Mouse (Mus musculus): Measurements from ENCODE around the gene BC017158. TPM values are rescaled to one million over a fixed set of nuclear protein-coding genes. Genes with fewer than 3 reads are reported as not detected.
"Not testable (repeated sequence)": the region's sequence is repeated elsewhere in the genome, so short reads cannot be mapped to it uniquely, and the experiment has no call there.

The BC017158 gene
- total RNA-seq (2021): 10 to 100 TPM; 26.6 to 31.4 TPM
- long read RNA-seq, experiment 1, transcript BC017158-201 (13 exons, 2,627 nt): major isoform, 25 of 41 reads
- long read RNA-seq, experiment 1, partial matches to known transcripts: 6 of 41 reads
- long read RNA-seq, experiment 1, other reads (novel, unspliced or antisense): 10 of 41 reads
- long read RNA-seq, experiment 2, transcript BC017158-201 (13 exons, 2,627 nt): major isoform, 59 of 82 reads
- long read RNA-seq, experiment 2, partial matches to known transcripts: 12 of 82 reads
- long read RNA-seq, experiment 2, other reads (novel, unspliced or antisense): 11 of 82 reads

DNA sequence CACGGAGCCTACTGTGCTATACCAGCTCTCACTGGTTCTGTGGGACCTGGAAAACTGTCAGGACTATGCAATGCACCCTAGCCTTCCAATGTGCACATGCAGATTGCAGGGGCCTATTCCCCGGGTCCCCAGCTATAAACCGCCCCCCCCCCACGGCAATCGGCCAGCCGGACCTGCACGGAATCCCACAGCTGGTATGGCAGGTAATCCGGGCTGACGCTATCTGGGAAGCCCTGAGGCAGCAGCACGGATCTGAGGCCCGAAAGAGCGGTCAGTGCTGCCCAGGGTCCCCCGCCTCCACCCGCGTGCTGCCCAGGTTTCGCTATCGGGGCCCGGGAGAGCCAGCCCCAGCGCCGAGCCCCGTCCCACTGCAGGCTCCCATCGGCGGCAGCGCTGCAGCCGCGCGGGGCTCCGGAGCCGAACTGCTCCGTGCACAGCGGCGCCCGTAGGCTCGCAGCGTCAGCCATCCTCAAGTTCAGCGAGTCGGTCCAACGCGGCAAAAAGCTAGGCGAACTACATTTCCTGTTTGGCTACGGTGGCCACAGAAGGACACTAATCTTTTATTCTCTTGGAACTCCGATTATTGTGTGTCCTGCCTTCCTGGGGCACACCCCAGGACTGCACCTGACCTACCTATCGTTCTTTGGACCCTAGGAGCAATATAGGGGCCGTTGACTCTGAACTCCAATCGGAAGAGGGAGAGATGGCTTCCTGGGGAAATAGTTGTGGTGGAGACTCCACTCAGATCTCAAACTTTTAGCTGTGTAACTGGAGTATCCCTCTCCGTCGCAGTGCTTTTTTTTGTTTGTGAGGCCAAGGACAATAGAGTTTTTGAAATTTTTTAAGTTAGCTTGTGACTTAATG is at the start of gene BC017158:
Gene BC017158, minus strand, starts transcription at position 554 of the 864 bp plus-strand sequence.
- DNase-seq (ENCODE audit: low spot score in 2 of 2): peak; percentile 70 to 73

DNA sequence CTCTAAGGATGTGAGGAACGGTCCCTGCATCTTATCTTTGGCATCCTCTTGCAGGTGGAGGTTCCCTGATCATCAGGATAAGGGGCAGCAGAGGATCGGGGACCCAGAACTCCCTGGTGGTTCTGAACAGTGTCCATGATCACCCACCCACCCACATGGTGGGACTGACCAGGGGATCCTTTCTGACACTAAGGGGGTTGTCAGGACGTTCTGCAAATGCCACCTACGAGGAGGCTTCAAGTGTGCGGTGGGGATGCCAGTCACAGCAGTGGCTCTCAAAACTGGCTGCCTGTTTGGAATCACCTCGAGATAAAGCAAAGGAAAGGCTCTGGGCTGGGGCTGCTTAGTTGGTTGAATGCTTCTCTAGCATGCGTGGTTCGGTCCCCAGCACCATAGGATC is 49.0 kb upstream of the BC017158 start:
- DNase-seq (ENCODE audit: low spot score in 2 of 2): no peak

DNA sequence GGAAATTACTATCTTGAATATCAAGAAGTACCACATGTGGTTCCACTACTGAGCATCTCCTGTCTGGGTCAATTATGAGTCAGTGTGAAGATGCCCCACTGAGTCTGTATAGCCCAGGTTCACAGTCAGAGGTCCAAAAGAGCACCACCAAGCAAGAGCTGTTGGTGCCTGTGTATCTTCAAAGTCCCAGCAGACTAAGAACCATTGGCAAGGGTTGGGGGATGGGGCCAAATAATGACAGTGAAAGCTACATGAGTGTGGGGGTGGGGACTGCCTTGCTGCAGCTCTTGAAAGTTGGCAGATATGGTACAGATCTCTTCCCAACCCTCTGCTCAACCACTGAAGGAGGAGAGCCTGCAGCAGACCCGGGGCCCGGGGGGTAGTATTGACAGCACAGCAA is 48.6 kb upstream of the BC017158 start:
- no peak for DNase-seq (ENCODE audit: low spot score in 2 of 2)

DNA sequence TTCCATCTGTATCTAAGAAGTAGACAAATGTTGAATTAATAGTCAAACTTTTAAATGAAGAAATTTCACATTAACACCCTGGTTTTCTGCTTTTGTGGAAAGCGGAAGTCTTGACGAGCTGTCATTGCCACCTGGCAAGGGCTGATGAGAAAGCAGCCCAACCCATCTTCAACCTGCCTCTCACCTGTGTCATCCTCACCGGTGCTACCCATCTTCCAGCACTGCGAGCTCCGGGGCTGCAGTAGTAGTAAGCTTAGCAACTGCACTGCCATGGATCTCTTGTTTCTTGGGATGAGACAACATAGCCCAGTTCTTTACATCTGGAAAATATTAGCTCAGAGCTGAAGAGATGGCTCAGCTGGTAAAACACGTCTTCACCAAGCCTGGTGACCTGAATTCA is 47.7 kb upstream of the BC017158 start:
- peak in 1 of 2 experiments; percentile 11 for DNase-seq (ENCODE audit: low spot score in 2 of 2)

GRCm38 (mm10) chr7:128344928-128345653 is 47.1 kb upstream of the BC017158 start:
- peak; percentile 73 to 77 for DNase-seq (ENCODE audit: low spot score in 2 of 2)

GRCm38 (mm10) chr7:128344488-128344887 is 46.5 kb upstream of the BC017158 start:
- DNase-seq (ENCODE audit: low spot score in 2 of 2): peak in 1 of 2 experiments; percentile 7

DNA sequence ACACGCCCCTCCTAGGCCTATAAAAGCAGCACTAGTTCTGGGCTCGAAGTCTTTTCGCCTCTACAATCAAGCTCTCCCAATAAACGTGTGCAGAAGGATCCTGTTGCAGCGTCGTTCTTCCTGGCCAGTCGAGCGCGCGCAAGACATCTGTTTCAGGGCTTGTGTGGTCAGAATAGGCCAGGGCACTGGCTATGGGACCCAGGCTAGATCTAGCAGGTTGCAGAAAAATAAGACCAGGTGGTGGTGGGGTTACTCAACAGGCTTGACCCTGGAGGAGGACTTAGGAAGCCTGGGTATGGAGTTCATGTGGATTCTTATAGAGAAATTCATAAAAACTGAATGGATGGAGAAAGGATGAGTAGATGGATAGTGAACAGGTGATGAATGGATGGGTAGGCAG is 44.7 kb upstream of the BC017158 start:
- DNase-seq (ENCODE audit: low spot score in 2 of 2): not testable (repeated sequence)

DNA sequence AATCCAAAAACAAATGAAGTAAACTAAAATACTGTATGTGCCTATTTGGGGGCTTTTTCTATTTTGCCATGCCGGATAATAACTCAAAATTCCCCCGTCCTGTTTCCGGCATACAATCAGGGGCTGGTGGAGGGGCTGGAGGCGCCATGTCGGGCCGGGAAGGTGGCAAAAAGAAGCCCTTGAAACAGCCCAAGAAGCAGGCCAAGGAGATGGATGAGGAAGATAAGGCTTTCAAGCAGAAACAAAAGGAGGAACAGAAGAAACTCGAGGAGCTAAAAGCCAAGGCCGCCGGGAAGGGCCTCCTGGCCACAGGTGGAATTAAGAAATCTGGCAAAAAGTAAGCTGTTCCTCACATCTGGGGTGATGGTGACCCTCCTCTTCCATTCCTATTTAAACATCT is 42.4 kb upstream of the BC017158 start:
- peak in 1 of 2 experiments; percentile 7 for DNase-seq (ENCODE audit: low spot score in 2 of 2)

- peak in 1 of 2 experiments; percentile 15 for DNase-seq (ENCODE audit: low spot score in 2 of 2)
Observed at GRCm38 (mm10) chr7:128332896-128333295, 34.9 kb upstream of the BC017158 start.

- peak in 1 of 2 experiments; percentile 8 for DNase-seq (ENCODE audit: low spot score in 2 of 2)
Observed at GRCm38 (mm10) chr7:128330981-128331380, 33.0 kb upstream of the BC017158 start.

DNA sequence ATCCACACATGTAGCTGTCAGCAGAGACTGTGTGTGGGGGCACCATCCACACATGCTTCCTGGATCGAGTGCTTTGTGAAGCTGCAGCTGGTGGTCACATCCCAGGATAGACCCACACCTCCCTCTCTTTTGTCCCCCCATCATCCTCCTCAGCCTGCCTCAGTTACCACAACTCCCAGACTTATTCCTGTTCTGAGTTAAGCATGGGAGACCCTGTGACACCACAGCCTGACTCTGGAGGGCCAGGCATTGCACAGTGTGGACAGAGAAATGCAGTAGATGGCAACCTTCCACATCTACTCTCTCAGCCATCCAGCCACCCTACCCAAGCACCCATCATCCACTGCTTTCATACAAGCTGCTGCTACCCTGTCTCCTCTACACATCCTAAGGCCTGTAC is 27.0 kb upstream of the BC017158 start:
- no peak for DNase-seq (ENCODE audit: low spot score in 2 of 2)

GRCm38 (mm10) chr7:128321260-128321659 is 23.3 kb upstream of the BC017158 start:
- DNase-seq (ENCODE audit: low spot score in 2 of 2): no peak

GRCm38 (mm10) chr7:128320219-128320816 is 22.3 kb upstream of the BC017158 start:
- no peak for DNase-seq (ENCODE audit: low spot score in 2 of 2)

GRCm38 (mm10) chr7:128319140-128319539 is 21.2 kb upstream of the BC017158 start:
- no peak for DNase-seq (ENCODE audit: low spot score in 2 of 2)

- DNase-seq (ENCODE audit: low spot score in 2 of 2): no peak
Observed at GRCm38 (mm10) chr7:128317011-128317410, 19.0 kb upstream of the BC017158 start.

- no peak for DNase-seq (ENCODE audit: low spot score in 2 of 2)
Observed at GRCm38 (mm10) chr7:128314491-128314890, 16.5 kb upstream of the BC017158 start.

GRCm38 (mm10) chr7:128313601-128314000 is 15.6 kb upstream of the BC017158 start:
- no peak for DNase-seq (ENCODE audit: low spot score in 2 of 2)

GRCm38 (mm10) chr7:128312375-128313059 is 14.5 kb upstream of the BC017158 start:
- no peak for DNase-seq (ENCODE audit: low spot score in 2 of 2)

DNA sequence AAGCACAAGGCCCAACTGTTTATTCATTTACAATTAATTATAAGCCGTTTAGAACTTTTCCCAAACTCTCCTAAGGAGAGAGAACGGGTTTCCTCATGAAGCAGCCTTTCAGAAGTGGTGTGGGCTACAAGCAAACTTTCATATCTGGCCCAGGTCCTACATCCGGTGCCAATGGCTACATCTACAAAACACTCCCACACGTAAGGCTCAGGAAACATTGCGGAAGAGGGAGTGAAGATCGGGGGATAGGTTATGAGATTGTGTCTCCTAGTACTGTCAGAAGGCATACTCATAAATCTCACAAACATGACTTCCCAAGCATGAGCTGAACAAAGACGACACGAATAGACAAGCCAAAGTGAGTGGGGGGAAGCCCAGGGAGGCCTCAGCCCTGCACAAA is 13.8 kb upstream of the BC017158 start:
- no peak for DNase-seq (ENCODE audit: low spot score in 2 of 2)

DNA sequence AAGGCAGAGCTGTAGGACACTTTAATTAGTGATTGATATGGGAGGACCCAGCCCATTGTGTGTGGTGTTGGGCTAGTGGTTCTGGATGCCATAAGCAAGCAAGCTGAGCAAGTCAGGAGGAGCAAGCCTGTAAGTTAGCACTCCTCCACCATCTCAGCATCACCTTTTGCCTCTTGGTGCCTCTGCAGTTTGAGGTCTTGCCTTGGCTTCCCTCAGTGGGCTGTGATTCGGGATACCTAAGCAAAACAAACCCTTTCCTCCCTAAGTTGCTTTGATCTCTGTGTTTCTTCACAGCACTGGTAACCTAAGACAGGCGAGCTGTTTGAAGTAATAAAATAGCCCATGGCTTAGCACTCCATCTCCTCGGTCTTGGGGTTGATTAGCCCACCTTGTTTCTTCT is 13.3 kb upstream of the BC017158 start:
- no peak for DNase-seq (ENCODE audit: low spot score in 2 of 2)

Measured in adrenal gland, adult 18-20 months (tissue).